Mouse (Mus musculus) layer of hippocampus, postnatal 36 days (tissue): ENCODE results near the gene Fitm1. TPM values are rescaled to one million over a fixed set of nuclear protein-coding genes. Genes with fewer than 3 reads are reported as not detected.

ENCODE experiments used
- DNase-seq, 2 experiments: peaks; one replicate each; pipeline ENCODE4 v3.0.0; 2022
- total RNA-seq, 2 experiments: library from RNA; stranded (reverse); gene quantifications; 2 replicates each; pipeline ENCODE4 v1.2.3; 2021

Fitm1 gene
- not detected for total RNA-seq

GRCm38 (mm10) chr14:55575302-55575701 is at the start of gene Fitm1:
Fitm1 (plus strand) TSS chr14:55575617.
- DNase-seq: no peak

GRCm38 (mm10) chr14:55526674-55527073 is 48.7 kb upstream of the Fitm1 start:
- DNase-seq: no peak

GRCm38 (mm10) chr14:55527940-55528339 is 47.5 kb upstream of the Fitm1 start:
- no peak for DNase-seq

GRCm38 (mm10) chr14:55536116-55536745 is 39.2 kb upstream of the Fitm1 start:
- DNase-seq: no peak

- peak; percentile 73 to 78 for DNase-seq
Measured at GRCm38 (mm10) chr14:55540067-55540786, 35.2 kb upstream of the Fitm1 start, which contains the start of gene Pck2. Pck2 (plus strand) TSS chr14:55540266.

- DNase-seq: peak; percentile 75 to 76
Measured at GRCm38 (mm10) chr14:55540787-55541321, 34.6 kb upstream of the Fitm1 start.

- no peak for DNase-seq
Measured at GRCm38 (mm10) chr14:55542268-55542667, 33.1 kb upstream of the Fitm1 start.

- DNase-seq: no peak
Measured at GRCm38 (mm10) chr14:55544334-55544733, 31.1 kb upstream of the Fitm1 start.

GRCm38 (mm10) chr14:55550191-55550590 is 25.2 kb upstream of the Fitm1 start:
- no peak for DNase-seq

GRCm38 (mm10) chr14:55551347-55551746 is 24.1 kb upstream of the Fitm1 start:
- DNase-seq: no peak

GRCm38 (mm10) chr14:55551794-55552193 is 23.6 kb upstream of the Fitm1 start:
- DNase-seq: no peak

GRCm38 (mm10) chr14:55554635-55555034 is 20.8 kb upstream of the Fitm1 start:
- no peak for DNase-seq

- no peak for DNase-seq
Measured at GRCm38 (mm10) chr14:55555788-55556187, 19.6 kb upstream of the Fitm1 start.

- peak; percentile 70 to 72 for DNase-seq
Measured at GRCm38 (mm10) chr14:55557003-55557402, 18.4 kb upstream of the Fitm1 start.

- DNase-seq: no peak
Measured at GRCm38 (mm10) chr14:55557587-55557986, 17.8 kb upstream of the Fitm1 start.

GRCm38 (mm10) chr14:55558740-55559448 is 16.5 kb upstream of the Fitm1 start:
- DNase-seq: no peak

- DNase-seq: peak; percentile 85 to 86
Measured at GRCm38 (mm10) chr14:55559799-55560201, 15.6 kb upstream of the Fitm1 start, which contains the start of gene Dcaf11. Dcaf11 (plus strand) TSS chr14:55560006.

- peak; percentile 98 to 99 for DNase-seq
Measured at GRCm38 (mm10) chr14:55560202-55561073, 15.0 kb upstream of the Fitm1 start, which contains the start of gene A730061H03Rik. A730061H03Rik (minus strand) TSS chr14:55560406.

- DNase-seq: no peak
Measured at GRCm38 (mm10) chr14:55561860-55562259, 13.6 kb upstream of the Fitm1 start.

GRCm38 (mm10) chr14:55563249-55563648 is 12.2 kb upstream of the Fitm1 start:
- DNase-seq: no peak

- DNase-seq: no peak
Measured at GRCm38 (mm10) chr14:55565748-55566147, 9.7 kb upstream of the Fitm1 start.

GRCm38 (mm10) chr14:55567496-55567895 is 7.9 kb upstream of the Fitm1 start:
- no peak for DNase-seq
